In the genomic region with DNA sequence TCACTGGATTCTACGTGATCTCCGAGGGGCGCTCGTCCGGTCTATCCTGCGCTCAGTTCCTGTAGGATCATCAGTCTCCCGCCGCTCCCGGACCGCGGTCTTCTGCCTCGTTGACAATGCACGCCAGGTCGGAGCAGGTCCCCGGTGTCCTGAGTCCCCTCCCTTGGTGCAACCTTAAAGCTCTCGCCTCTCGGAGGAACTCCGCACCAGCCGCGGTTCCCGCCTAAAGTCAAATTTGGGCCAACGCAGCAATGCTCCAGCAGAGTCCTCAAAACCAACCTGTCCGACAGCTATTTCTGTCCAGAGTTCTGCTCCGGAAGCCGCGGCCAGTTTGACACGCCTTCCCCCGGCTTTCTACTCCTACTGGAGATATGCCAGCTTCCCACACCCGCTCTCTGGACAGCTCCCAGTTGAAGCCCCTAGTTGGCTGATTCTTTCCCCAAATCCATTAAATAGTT, we compare ENCODE assay signal across 8 mouse cellular contexts. TPM values are rescaled to one million over a fixed set of nuclear protein-coding genes. Genes with fewer than 3 reads are reported as not detected.
A peak's percentile ranks its signal among the peaks of the same experiment; 100 is the strongest.
DNase-seq lines count a peak whose midpoint lies in the region; ATAC-seq and TF ChIP-seq lines count a peak whose summit lies in the region.

A gene (minus strand): TSS at position 288 of the 458 bp plus-strand sequence.

- peak within 1 kb of the TSS; percentile 58 for H3K4me2 ChIP-seq in embryonic facial prominence, embryonic 14.5 days (ENCODE audit: low read depth, low read length)
- peak within 1 kb of the TSS; percentile 94 for H3K4me2 ChIP-seq in heart, embryonic 15.5 days

- WGBS in embryonic facial prominence, embryonic 14.5 days, result under 1% methylated on average over 28 of the region's 29 CpGs
- under 1% methylated on average over 29 of the region's 29 CpGs for WGBS in heart, embryonic 15.5 days

- peak within 1 kb of the TSS; percentile 31 for H3K4me3 ChIP-seq in embryonic facial prominence, embryonic 14.5 days (ENCODE audit: low read depth, low read length)
- peak within 1 kb of the TSS; percentile 64 for H3K4me3 ChIP-seq in heart, embryonic 15.5 days
- H3K4me3 ChIP-seq in megakaryocyte, embryonic 14.5 days (replicated peaks), result peak within 1 kb of the TSS; percentile 95

- no peaks in the 10 kb centered on the region for H3K9me3 ChIP-seq in embryonic facial prominence, embryonic 14.5 days (ENCODE audit: control insufficient read depth, low read length)
- H3K9me3 ChIP-seq in heart, embryonic 15.5 days (replicated peaks), result no peaks in the 10 kb centered on the region
- no peaks in the 10 kb centered on the region; the same call in 1 of the 2 replicates for H3K9me3 ChIP-seq in megakaryocyte, embryonic 14.5 days

- peak; percentile 86 for DNase-seq in 3134 (ENCODE audit: extremely low read depth, insufficient read length, low spot score)
- peak; percentile 20 for DNase-seq in Patski (ENCODE audit: low read depth, low spot score)
- DNase-seq in embryonic facial prominence, embryonic 14.5 days (ENCODE audit: low spot score), result peak; percentile 62
- peak; percentile 74 for DNase-seq in kidney, postnatal 14 days
- peak; percentile 26 for DNase-seq in spleen, adult 12 weeks (ENCODE audit: low spot score)
- no peak for DNase-seq in layer of hippocampus, postnatal 36 days

- in situ Hi-C loops in Patski (cut with MboI; ENCODE audit: low pct_unique_long_range_greater_than_20kb), result no loop called here

- no peaks in the 10 kb centered on the region for H3K36me3 ChIP-seq in embryonic facial prominence, embryonic 14.5 days (ENCODE audit: control insufficient read depth, insufficient read depth, low read length)
- H3K36me3 ChIP-seq in heart, embryonic 15.5 days, result no peaks in the 10 kb centered on the region
- H3K36me3 ChIP-seq in megakaryocyte, embryonic 14.5 days (replicated peaks; ENCODE audit: low read length), result peaks cover 5% of the 10 kb centered on the region

- POLR2A ChIA-PET in Patski (lab: Charles Lee), result no interaction called here

- CTCF ChIA-PET in Patski (lab: Charles Lee), result interaction anchor here (1.0 to 1.6 kb wide), 3 partner anchors 21 to 105 kb away, joined by 3 to 5 read pairs (median 5); no protein-coding TSS in a partner anchor

- H3K27ac ChIP-seq in embryonic facial prominence, embryonic 14.5 days (replicated peaks; ENCODE audit: low read depth, low read length), result no peak within 1 kb of the TSS
- peak within 1 kb of the TSS; percentile 44 for H3K27ac ChIP-seq in heart, embryonic 15.5 days

- H3K4me1 ChIP-seq in embryonic facial prominence, embryonic 14.5 days (ENCODE audit: control insufficient read depth, insufficient read depth, low read length), result no peaks in the 10 kb centered on the region
- H3K4me1 ChIP-seq in heart, embryonic 15.5 days (replicated peaks), result peaks cover 9% of the 10 kb centered on the region
- H3K4me1 ChIP-seq in megakaryocyte, embryonic 14.5 days, result peaks cover 21% of the 10 kb centered on the region

- H3K27me3 ChIP-seq in Patski, result no peaks in the 10 kb centered on the region
- H3K27me3 ChIP-seq in embryonic facial prominence, embryonic 14.5 days (replicated peaks; ENCODE audit: control insufficient read depth, insufficient read depth, low read length), result peaks cover 36% of the 10 kb centered on the region
- no peaks in the 10 kb centered on the region for H3K27me3 ChIP-seq in heart, embryonic 15.5 days
- H3K27me3 ChIP-seq in megakaryocyte, embryonic 14.5 days (replicated peaks), result peaks cover 14% of the 10 kb centered on the region

- no peak for TF ChIP-seq CTCF in Patski (IDR thresholded peaks at IDR 0.05)

- ATAC-seq in Patski, result peak; percentile 58
- no peak for ATAC-seq in embryonic facial prominence, embryonic 14.5 days (ENCODE audit: low read depth)
- ATAC-seq in heart, embryonic 15.5 days (replicated peaks; ENCODE audit: insufficient number of reproducible peaks, insufficient read depth, low FRiP score, low read depth), result peak; percentile 66

- peak within 1 kb of the TSS; percentile 30 for H3K9ac ChIP-seq in embryonic facial prominence, embryonic 14.5 days (ENCODE audit: low read depth, low read length)
- peak within 1 kb of the TSS; percentile 60 for H3K9ac ChIP-seq in heart, embryonic 15.5 days

RNA-seq across cellular contexts. Expression of the gene that starts here (rescaled TPM):
- 13.9 TPM for polyA plus RNA-seq in Patski (2021)
- 1.2 and 2.5 TPM in 2 replicates for polyA plus RNA-seq in embryonic facial prominence, embryonic 14.5 days (2014; fragmentation: Nextera tagmentation; extraction: Ambion mirVana)
- 3.6 and 3.8 TPM in 2 replicates for polyA plus RNA-seq in heart, embryonic 15.5 days (2015; fragmentation: Nextera tagmentation; extraction: Ambion mirVana)
- 3.8 TPM in 1 of 2 replicates, not detected in the other for polyA plus RNA-seq in megakaryocyte, embryonic 14.5 days (2012; ENCODE audit: insufficient read depth, low replicate concordance)
- total RNA-seq in layer of hippocampus, postnatal 36 days (2021), result 1 to 10 TPM in 1 of 2 experiments, under 1 TPM in 1; 0.20 to 1.0 TPM

Comparison
In these comparisons a context has a peak if more than half of its experiments do, and no peak if none do; other contexts are left out.
1. DNase-seq: peak in 3134 (single experiment), Patski (single experiment), embryonic facial prominence, embryonic 14.5 days (single experiment), kidney, postnatal 14 days (single experiment) and spleen, adult 12 weeks (single experiment); none in layer of hippocampus, postnatal 36 days (0 of 2).
2. H3K4me3 ChIP-seq: peak in every context shown above with its lines; median percentile 95 in megakaryocyte, embryonic 14.5 days; 64 in heart, embryonic 15.5 days; 31 in embryonic facial prominence, embryonic 14.5 days.